Mouse (Mus musculus): ENCODE data around the gene Fam167b. TPM values are rescaled to one million over a fixed set of nuclear protein-coding genes. Genes with fewer than 3 reads are reported as not detected.

Fam167b gene
- total RNA-seq, 2 experiments from 2014 or later, result 0.53 to 0.83 TPM

Small RNA genes lying within 50 kb of the gene (microRNA-seq; reads per million reads assigned to microRNA genes)
- gene Mir8119, result 0 reads per million in 2 experiments

Other genes starting within 250 kb of the Fam167b start
- gene Rbbp4, start 243.2 kb downstream of the Fam167b start, total RNA-seq (2021), result 100 to 1,000 TPM in 1 of 2 experiments, 10 to 100 TPM in 1; 82.5 to 105 TPM
- 10 to 100 TPM; 20.7 to 20.9 TPM for gene Zbtb8os, start 242.9 kb downstream of the Fam167b start, total RNA-seq (2021)
- 1 to 10 TPM; 4.4 to 4.7 TPM for gene Zbtb8a, start 200.4 kb downstream of the Fam167b start, total RNA-seq (2021)
- gene Zbtb8b, start 137.7 kb downstream of the Fam167b start, total RNA-seq (2021), result under 1 TPM; 0.29 to 0.32 TPM
- 10 to 100 TPM; 39.6 to 43.9 TPM for gene Bsdc1, start 117.0 kb downstream of the Fam167b start, total RNA-seq (2021)
- not detected for gene Tssk3, start 87.5 kb downstream of the Fam167b start, total RNA-seq (2021)
- gene Fam229a, start 87.4 kb downstream of the Fam167b start, total RNA-seq (2021), result not detected
- gene Marcksl1, start 65.0 kb downstream of the Fam167b start, total RNA-seq (2021), result 10 to 100 TPM; 13.6 to 23.8 TPM
- 10 to 100 TPM; 23.9 to 24.2 TPM for gene Hdac1, start 35.8 kb downstream of the Fam167b start, total RNA-seq (2021)
- gene Lck, start 4.9 kb downstream of the Fam167b start, total RNA-seq (2021), result 10 to 100 TPM in 1 of 2 experiments, 1 to 10 TPM in 1; 1.4 to 20.4 TPM
- 100 to 1,000 TPM; 114 to 128 TPM for gene Eif3i, start 22.1 kb upstream of the Fam167b start, total RNA-seq (2021)
- gene Tmem234, start 22.1 kb upstream of the Fam167b start, total RNA-seq (2021), result 10 to 100 TPM; 46.8 to 51.3 TPM
- gene Dcdc2b, start 35.7 kb upstream of the Fam167b start, total RNA-seq (2021), result 1 to 10 TPM; 1.2 TPM
- 10 to 100 TPM; 16.3 to 17.6 TPM for gene Iqcc, start 40.5 kb upstream of the Fam167b start, total RNA-seq (2021)
- 10 to 100 TPM; 40.7 to 46.5 TPM for gene Ccdc28b, start 45.4 kb upstream of the Fam167b start, total RNA-seq (2021)
- gene Txlna, start 62.5 kb upstream of the Fam167b start, total RNA-seq (2021), result 10 to 100 TPM; 28.0 to 28.6 TPM
- gene Kpna6, start 94.2 kb upstream of the Fam167b start, total RNA-seq (2021), result 10 to 100 TPM; 69.9 to 72.4 TPM
- 1 to 10 TPM; 4.8 to 5.3 TPM for gene Tmem39b, start 118.3 kb upstream of the Fam167b start, total RNA-seq (2021)
- gene Khdrbs1, start 163.8 kb upstream of the Fam167b start, total RNA-seq (2021), result 10 to 100 TPM; 44.2 to 49.3 TPM
- 100 to 1,000 TPM; 212 to 215 TPM for gene Ptp4a2, start 232.7 kb upstream of the Fam167b start, total RNA-seq (2021)